Mouse (Mus musculus) myocyte (in vitro differentiated cells): ENCODE measurements around the gene Ina. TPM values are rescaled to one million over a fixed set of nuclear protein-coding genes. Genes with fewer than 3 reads are reported as not detected.
A peak's percentile ranks its signal among the peaks of the same experiment; 100 is the strongest.

Experiments used
- H3K27me3 ChIP-seq: one replicate; pipeline ENCODE4 v1.6.1; 2011; ENCODE audit not compliant: control insufficient read depth, insufficient read depth, insufficient read length
- H3K36me3 ChIP-seq: one replicate; pipeline ENCODE4 v1.6.1; 2011; ENCODE audit not compliant: control insufficient read depth, insufficient read depth
- H3K4me2 ChIP-seq: one replicate; pipeline ENCODE4 v1.6.1; 2011; ENCODE audit warnings: low read depth, control low read depth
- H3K4me3 ChIP-seq: one replicate; pipeline ENCODE4 v1.5.1; 2011; ENCODE audit warnings: mild to moderate bottlenecking, control low read depth, moderate library complexity
- H3K79me2 ChIP-seq: one replicate; pipeline ENCODE4 v1.6.1; 2011; ENCODE audit not compliant: control insufficient read depth, insufficient read depth
- H3ac ChIP-seq: one replicate; pipeline ENCODE4 v1.6.1; 2011; ENCODE audit not compliant: control insufficient read depth, insufficient read length
- CEBPB ChIP-seq: IDR thresholded peaks from 2 replicates; pipeline ENCODE4 v1.6.1; 2011; ENCODE audit warnings: mild to moderate bottlenecking, moderate library complexity; ENCODE audit not compliant: poor library complexity, insufficient read depth, severe bottlenecking
- E2F4 ChIP-seq: IDR thresholded peaks from one replicate; pipeline ENCODE4 v1.6.1; 2011; ENCODE audit warnings: mild to moderate bottlenecking, control low read depth, moderate library complexity; ENCODE audit not compliant: insufficient read depth
- MAX ChIP-seq: IDR thresholded peaks from one replicate; pipeline ENCODE4 v1.6.1; 2011; ENCODE audit warnings: low read depth, mild to moderate bottlenecking, control low read depth
- MYOD1 ChIP-seq, 3 experiments: IDR thresholded peaks; one replicate each; pipeline ENCODE4 v1.6.1; 2011; ENCODE audit warnings: control low read depth in 2 of 3, low read depth in 2 of 3, mild to moderate bottlenecking in 2 of 3, moderate library complexity in 1 of 3; ENCODE audit not compliant: insufficient read length in 2 of 3, control insufficient read depth in 1 of 3
- MYOG ChIP-seq, 3 experiments: IDR thresholded peaks; one replicate each; pipeline ENCODE4 v1.6.1; 2011; ENCODE audit warnings: control low read depth in 2 of 3, low read depth in 2 of 3, mild to moderate bottlenecking in 2 of 3; ENCODE audit not compliant: insufficient read length in 2 of 3, control insufficient read depth in 1 of 3, insufficient read depth in 1 of 3
- POLR2A ChIP-seq: IDR thresholded peaks from one replicate; pipeline ENCODE4 v1.6.1; 2011; ENCODE audit warnings: low read depth, mild to moderate bottlenecking, control low read depth, moderate library complexity; ENCODE audit not compliant: insufficient read length
- POLR2AphosphoS2 ChIP-seq: IDR thresholded peaks from one replicate; pipeline ENCODE4 v1.6.1; 2011; ENCODE audit warnings: low read depth, control low read depth; ENCODE audit not compliant: insufficient read length
- REST ChIP-seq: IDR thresholded peaks from one replicate; pipeline ENCODE4 v1.6.1; 2011; ENCODE audit warnings: mild to moderate bottlenecking, control low read depth, moderate library complexity; ENCODE audit not compliant: insufficient read depth, insufficient read length
- SRF ChIP-seq: IDR thresholded peaks from one replicate; pipeline ENCODE4 v1.6.1; 2011; ENCODE audit warnings: low read depth; ENCODE audit not compliant: control insufficient read depth, insufficient read length
- TCF12 ChIP-seq: IDR thresholded peaks from one replicate; pipeline ENCODE4 v1.6.1; 2011; ENCODE audit warnings: mild to moderate bottlenecking, control low read depth; ENCODE audit not compliant: poor library complexity, insufficient read depth, severe bottlenecking
- TCF3 ChIP-seq: IDR thresholded peaks from one replicate; pipeline ENCODE4 v1.6.1; 2011; ENCODE audit warnings: low read depth, control low read depth; ENCODE audit not compliant: insufficient read length
- USF1 ChIP-seq: IDR thresholded peaks from one replicate; pipeline ENCODE4 v1.6.1; 2011; ENCODE audit warnings: low read depth, mild to moderate bottlenecking, control low read depth, moderate library complexity
- polyA plus RNA-seq: library from polyadenylated mRNA; unstranded; fragments of >200 nt; fragmentation: generic; extraction: Trizol; gene quantifications from one replicate; pipeline ENCODE4 v1.2.1, GENCODE M21; 2012; ENCODE audit warnings: missing spikeins

Gene Ina
- polyA plus RNA-seq, 1 experiment, result not detected

- Histone ChIP-seq H3K4me3 (no peak overlapping the region), H3K27me3 (no peaks in the 10 kb centered on the region), H3K4me2 (peak overlapping the region; percentile 70), H3K36me3 (no peaks in the 10 kb centered on the region), H3ac (no peak overlapping the region), H3K79me2 (no peaks in the 10 kb centered on the region)
- TF ChIP-seq POLR2AphosphoS2, result no peak
- TF ChIP-seq SRF, result no peak
- peak; percentile 24 to 73 (median 48) for TF ChIP-seq MYOG (IDR thresholded peaks at IDR 0.05; ENCODE audit: control insufficient read depth in 1 of 3, insufficient read depth in 1 of 3, insufficient read length in 2 of 3, low read depth in 2 of 3)
- no peak for TF ChIP-seq TCF3
- TF ChIP-seq MAX, result no peak
- peak in 2 of 3 experiments; percentile 14 to 72 for TF ChIP-seq MYOD1 (IDR thresholded peaks at IDR 0.05; ENCODE audit: control insufficient read depth in 1 of 3, insufficient read length in 2 of 3, low read depth in 2 of 3)
- no peak for TF ChIP-seq TCF12
- TF ChIP-seq USF1, result no peak
- no peak for TF ChIP-seq POLR2A
Observed at GRCm38 (mm10) chr19:46978920-46979780, 35.3 kb upstream of the Ina start.

DNA sequence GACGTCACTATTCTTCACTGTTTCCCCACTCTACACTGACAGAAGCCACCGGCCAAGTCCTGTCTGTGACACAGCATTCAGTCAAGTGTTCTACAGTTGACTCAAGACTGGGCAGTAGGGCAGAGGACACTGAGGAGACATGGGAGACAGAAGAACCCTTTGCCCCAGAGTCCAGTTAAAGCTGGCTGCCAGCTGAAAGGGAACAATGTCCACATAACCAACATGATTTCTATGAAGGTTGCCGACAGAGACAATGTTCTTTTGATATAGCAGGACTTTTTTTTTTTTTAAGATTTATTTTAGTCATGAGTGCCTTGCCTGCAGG is 34.8 kb upstream of the Ina start:
- Histone ChIP-seq H3K27me3 (no peaks in the 10 kb centered on the region), H3ac (no peak overlapping the region), H3K4me3 (no peak overlapping the region), H3K36me3 (no peaks in the 10 kb centered on the region), H3K79me2 (no peaks in the 10 kb centered on the region), H3K4me2 (peak overlapping the region; percentile 70)
- no peak for TF ChIP-seq USF1
- no peak for TF ChIP-seq MYOG (IDR thresholded peaks at IDR 0.05; ENCODE audit: control insufficient read depth in 1 of 3, insufficient read depth in 1 of 3, insufficient read length in 2 of 3, low read depth in 2 of 3)
- TF ChIP-seq MAX, result no peak
- TF ChIP-seq TCF3, result no peak
- TF ChIP-seq REST, result no peak
- no peak for TF ChIP-seq POLR2AphosphoS2
- no peak for TF ChIP-seq SRF
- no peak for TF ChIP-seq MYOD1 (IDR thresholded peaks at IDR 0.05; ENCODE audit: control insufficient read depth in 1 of 3, insufficient read length in 2 of 3, low read depth in 2 of 3)
- TF ChIP-seq POLR2A, result no peak
- TF ChIP-seq CEBPB, result no peak
- no peak for TF ChIP-seq E2F4

- Histone ChIP-seq H3K4me2 (no peak overlapping the region), H3ac (no peak overlapping the region), H3K27me3 (no peaks in the 10 kb centered on the region), H3K36me3 (no peaks in the 10 kb centered on the region), H3K4me3 (no peak overlapping the region), H3K79me2 (no peaks in the 10 kb centered on the region)
- TF ChIP-seq TCF3 (no peak), USF1 (no peak), REST (no peak), SRF (no peak), POLR2AphosphoS2 (no peak), MYOG (IDR thresholded peaks at IDR 0.05; ENCODE audit: control insufficient read depth in 1 of 3, insufficient read depth in 1 of 3, insufficient read length in 2 of 3, low read depth in 2 of 3) (no peak), MYOD1 (IDR thresholded peaks at IDR 0.05; ENCODE audit: control insufficient read depth in 1 of 3, insufficient read length in 2 of 3, low read depth in 2 of 3) (no peak), POLR2A (no peak), TCF12 (no peak), CEBPB (no peak), MAX (no peak)
Observed at GRCm38 (mm10) chr19:46981462-46981861, 33.0 kb upstream of the Ina start.

DNA sequence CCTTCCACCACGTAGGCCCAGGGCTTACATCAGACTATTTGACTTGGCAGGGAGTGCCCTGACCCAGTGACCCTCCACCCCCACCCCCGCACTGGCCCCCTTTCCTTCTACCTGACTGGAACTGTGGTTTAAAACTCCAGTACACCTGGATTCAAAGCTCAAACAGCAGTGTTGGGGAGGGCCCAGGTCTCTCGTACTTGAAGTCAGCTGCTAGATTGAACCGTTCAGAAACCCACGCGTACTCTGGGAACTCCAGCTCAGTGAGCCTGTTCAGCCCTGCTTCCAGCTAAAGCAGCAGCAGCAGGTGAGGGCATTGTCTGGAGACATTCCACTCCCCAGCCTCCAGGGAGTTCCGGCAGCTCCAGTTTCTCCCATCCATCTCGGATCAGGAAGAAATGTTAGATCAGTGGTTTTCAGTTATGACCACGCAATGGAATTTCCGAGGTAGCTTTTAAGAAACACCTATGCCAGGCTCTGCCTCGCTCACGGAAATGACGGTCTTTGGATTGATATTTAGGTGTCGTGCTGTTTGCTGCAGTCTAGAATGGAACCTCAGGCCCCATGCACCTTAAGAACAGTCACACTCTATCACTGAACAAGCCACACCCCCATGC is 31.0 kb upstream of the Ina start:
- no peaks in the 10 kb centered on the region for H3K79me2 ChIP-seq

GRCm38 (mm10) chr19:46983966-46984380 is 30.5 kb upstream of the Ina start:
- TF ChIP-seq MAX (no peak), SRF (no peak), USF1 (no peak), E2F4 (no peak), MYOD1 (IDR thresholded peaks at IDR 0.05; ENCODE audit: control insufficient read depth in 1 of 3, insufficient read length in 2 of 3, low read depth in 2 of 3) (no peak), REST (no peak), TCF12 (no peak), POLR2AphosphoS2 (no peak), CEBPB (no peak), POLR2A (no peak)
- Histone ChIP-seq H3K27me3 (no peaks in the 10 kb centered on the region), H3ac (no peak overlapping the region), H3K36me3 (no peaks in the 10 kb centered on the region), H3K4me3 (no peak overlapping the region), H3K4me2 (no peak overlapping the region), H3K79me2 (no peaks in the 10 kb centered on the region)

More for the DNA sequence above, 31.0 kb upstream of the Ina start:
- no peak overlapping the region for H3ac ChIP-seq
- no peak overlapping the region for H3K4me2 ChIP-seq
- no peaks in the 10 kb centered on the region for H3K27me3 ChIP-seq
- H3K36me3 ChIP-seq, result no peaks in the 10 kb centered on the region
- H3K4me3 ChIP-seq, result no peak overlapping the region
- TF ChIP-seq MYOD1 (IDR thresholded peaks at IDR 0.05; ENCODE audit: control insufficient read depth in 1 of 3, insufficient read length in 2 of 3, low read depth in 2 of 3) (peak in 1 of 3 experiments; percentile 6), E2F4 (no peak)
